Mouse (Mus musculus) MEL (cell line): ENCODE measurements at regions not wholly inside any gene's neighbourhood (a gene's known extent, or its start where the extent isn't known, plus 50 kb on each side); places are given as distances from the start of the nearest gene placed in this dataset.

Source experiments
- DNase-seq: peaks from one replicate; pipeline ENCODE4 v3.0.0; 2011; ENCODE audit warnings: low read depth, low spot score
- H3K27ac ChIP-seq: 2 replicates; pipeline ENCODE4 v1.5.1; 2012; ENCODE audit warnings: low read depth, mild to moderate bottlenecking, control low read depth, low read length, moderate library complexity; ENCODE audit not compliant: control insufficient read depth
- H3K27me3 ChIP-seq, 2 experiments: fragments of 150-350 bp in 1 of 2; sonication (generic) in 1 of 2; 2 replicates each; pipeline ENCODE4 v1.6.1; 2012; ENCODE audit warnings: low read length in 2 of 2, mild to moderate bottlenecking in 2 of 2, improper control_type of control experiment in 1 of 2, moderate library complexity in 1 of 2; ENCODE audit not compliant: insufficient read depth in 2 of 2, control insufficient read depth in 1 of 2
- H3K36me3 ChIP-seq, 2 experiments: 2 replicates each; pipeline ENCODE4 v1.6.1; 2012 to 2014; ENCODE audit warnings: low read length in 2 of 2, improper control_type of control experiment in 1 of 2, inconsistent platforms in 1 of 2, mild to moderate bottlenecking in 1 of 2; ENCODE audit not compliant: insufficient read depth in 2 of 2, control insufficient read depth in 1 of 2
- H3K4me1 ChIP-seq, 2 experiments: fragments of 150-350 bp in 1 of 2; sonication (generic) in 1 of 2; 2 replicates each; pipeline ENCODE4 v1.6.1; 2012; ENCODE audit warnings: low read length in 2 of 2, improper control_type of control experiment in 1 of 2, mild to moderate bottlenecking in 1 of 2; ENCODE audit not compliant: insufficient read depth in 2 of 2, control insufficient read depth in 1 of 2
- H3K4me3 ChIP-seq, 2 experiments: fragments of 150-350 bp in 1 of 2; sonication (generic) in 1 of 2; 2 replicates each; pipeline ENCODE4 v1.5.1; 2012; ENCODE audit warnings: low read depth in 2 of 2, low read length in 2 of 2, mild to moderate bottlenecking in 2 of 2, moderate library complexity in 2 of 2, control low read depth in 1 of 2, improper control_type of control experiment in 1 of 2; ENCODE audit not compliant: control insufficient read depth in 1 of 2, insufficient read depth in 1 of 2
- H3K79me2 ChIP-seq: 2 replicates; pipeline ENCODE4 v1.6.1; 2012; ENCODE audit warnings: mild to moderate bottlenecking, low read length, moderate library complexity; ENCODE audit not compliant: control insufficient read depth, poor library complexity, insufficient read depth
- H3K9ac ChIP-seq: 2 replicates; pipeline ENCODE4 v1.6.1; 2012; ENCODE audit warnings: low read depth, mild to moderate bottlenecking, control low read depth, low read length, moderate library complexity; ENCODE audit not compliant: control insufficient read depth, poor library complexity, severe bottlenecking
- H3K9me3 ChIP-seq: fragments of 150-350 bp; sonication (generic); replicated peaks from 2 replicates; pipeline ENCODE4 v1.6.1; 2012; ENCODE audit warnings: mild to moderate bottlenecking, low read length, improper control_type of control experiment, moderate library complexity; ENCODE audit not compliant: insufficient read depth
- BHLHE40 ChIP-seq: IDR thresholded peaks from 2 replicates; pipeline ENCODE4 v1.6.1; 2012; ENCODE audit warnings: low read depth, mild to moderate bottlenecking, inconsistent platforms, low read length, improper control_type of control experiment, borderline replicate concordance
- CHD1 ChIP-seq: IDR thresholded peaks from 2 replicates; pipeline ENCODE4 v1.6.1; 2012; ENCODE audit warnings: low read depth, mild to moderate bottlenecking, inconsistent platforms, low read length, improper control_type of control experiment
- CHD2 ChIP-seq: IDR thresholded peaks from 2 replicates; pipeline ENCODE4 v1.6.1; 2011; ENCODE audit warnings: low read length, improper control_type of control experiment
- CTCF ChIP-seq, 3 experiments: IDR thresholded peaks in 2 of 3; conservative IDR thresholded peaks in 1 of 3; 2 replicates each; pipeline ENCODE4 v1.5.1; 2011 to 2012; ENCODE audit warnings: low read length in 3 of 3, low read depth in 2 of 3, mild to moderate bottlenecking in 2 of 3, improper control_type of control experiment in 1 of 3, inconsistent platforms in 1 of 3, mixed read lengths in 1 of 3, moderate library complexity in 1 of 3; ENCODE audit not compliant: control insufficient read depth in 1 of 3, insufficient read depth in 1 of 3, poor library complexity in 1 of 3, severe bottlenecking in 1 of 3
- E2F4 ChIP-seq: IDR thresholded peaks from 2 replicates; pipeline ENCODE4 v1.6.1; 2011; ENCODE audit warnings: low read depth, low read length, improper control_type of control experiment, borderline replicate concordance
- ELF1 ChIP-seq: IDR thresholded peaks from 2 replicates; pipeline ENCODE4 v1.6.1; 2014; ENCODE audit warnings: low read depth, mild to moderate bottlenecking, inconsistent platforms, low read length, improper control_type of control experiment, moderate library complexity
- EP300 ChIP-seq, 2 experiments: IDR thresholded peaks; 2 replicates each; pipeline ENCODE4 v1.6.1; 2011; ENCODE audit warnings: improper control_type of control experiment in 2 of 2, low read length in 2 of 2, low read depth in 1 of 2, mild to moderate bottlenecking in 1 of 2
- ETS1 ChIP-seq: IDR thresholded peaks from 2 replicates; pipeline ENCODE4 v1.6.1; 2012; ENCODE audit warnings: low read depth, mild to moderate bottlenecking, inconsistent platforms, low read length, improper control_type of control experiment, moderate library complexity
- GABPA ChIP-seq: IDR thresholded peaks from 2 replicates; pipeline ENCODE4 v1.6.1; 2012; ENCODE audit warnings: low read depth, mild to moderate bottlenecking, inconsistent platforms, low read length, improper control_type of control experiment, moderate library complexity
- JUND ChIP-seq: IDR thresholded peaks from 2 replicates; pipeline ENCODE4 v1.6.1; 2011; ENCODE audit warnings: low read depth, mild to moderate bottlenecking, improper control_type of control experiment, low read length
- MAFK ChIP-seq: IDR thresholded peaks from 2 replicates; pipeline ENCODE4 v1.6.1; 2011; ENCODE audit warnings: low read depth, mild to moderate bottlenecking, low read length, improper control_type of control experiment, borderline replicate concordance
- MAX ChIP-seq: IDR thresholded peaks from 2 replicates; pipeline ENCODE4 v1.6.1; 2011; ENCODE audit warnings: low read length, improper control_type of control experiment
- MAZ ChIP-seq: IDR thresholded peaks from 2 replicates; pipeline ENCODE4 v1.6.1; 2012; ENCODE audit warnings: low read depth, mild to moderate bottlenecking, inconsistent platforms, low read length, improper control_type of control experiment
- MXI1 ChIP-seq: IDR thresholded peaks from 2 replicates; pipeline ENCODE4 v1.6.1; 2011; ENCODE audit warnings: mild to moderate bottlenecking, low read depth, low read length, improper control_type of control experiment
- NELFE ChIP-seq: IDR thresholded peaks from 2 replicates; pipeline ENCODE4 v1.6.1; 2011; ENCODE audit warnings: low read depth, low read length, improper control_type of control experiment
- POLR2A ChIP-seq, 2 experiments: IDR thresholded peaks; 2 replicates each; pipeline ENCODE4 v1.6.1; 2011 to 2012; ENCODE audit warnings: low read length in 2 of 2, mild to moderate bottlenecking in 2 of 2, control low read depth in 1 of 2, improper control_type of control experiment in 1 of 2, low read depth in 1 of 2, moderate library complexity in 1 of 2; ENCODE audit not compliant: control insufficient read depth in 1 of 2, insufficient read depth in 1 of 2, poor library complexity in 1 of 2
- POLR2AphosphoS2 ChIP-seq: IDR thresholded peaks from 2 replicates; pipeline ENCODE4 v1.6.1; 2011; ENCODE audit warnings: low read length, improper control_type of control experiment
- POLR2AphosphoS5 ChIP-seq: IDR thresholded peaks from 2 replicates; pipeline ENCODE4 v1.6.1; 2012; ENCODE audit warnings: low read depth, borderline replicate concordance, mild to moderate bottlenecking, inconsistent platforms, low read length, moderate library complexity, mixed read lengths
- RAD21 ChIP-seq: IDR thresholded peaks from 2 replicates; pipeline ENCODE4 v1.6.1; 2011; ENCODE audit warnings: mild to moderate bottlenecking, low read depth, low read length, improper control_type of control experiment
- SMC3 ChIP-seq: IDR thresholded peaks from 2 replicates; pipeline ENCODE4 v1.6.1; 2011; ENCODE audit warnings: low read depth, low read length, improper control_type of control experiment
- TAL1 ChIP-seq: IDR thresholded peaks from 2 replicates; pipeline ENCODE4 v1.6.1; 2012; ENCODE audit warnings: mild to moderate bottlenecking, inconsistent platforms, low read length, moderate library complexity, mixed read lengths
- TCF12 ChIP-seq: IDR thresholded peaks from 2 replicates; pipeline ENCODE4 v1.6.1; 2014; ENCODE audit warnings: low read depth, mild to moderate bottlenecking, inconsistent platforms, low read length, improper control_type of control experiment, moderate library complexity
- UBTF ChIP-seq: IDR thresholded peaks from 2 replicates; pipeline ENCODE4 v1.6.1; 2012; ENCODE audit warnings: low read depth, mild to moderate bottlenecking, inconsistent platforms, low read length, improper control_type of control experiment, moderate library complexity, borderline replicate concordance; ENCODE audit not compliant: insufficient read depth
- USF1 ChIP-seq: IDR thresholded peaks from 2 replicates; pipeline ENCODE4 v1.6.1; 2014; ENCODE audit warnings: low read depth, mild to moderate bottlenecking, inconsistent platforms, low read length, improper control_type of control experiment, moderate library complexity
- USF2 ChIP-seq, 2 experiments: IDR thresholded peaks; 2 replicates each; pipeline ENCODE4 v1.6.1; 2011 to 2012; ENCODE audit warnings: improper control_type of control experiment in 2 of 2, low read length in 2 of 2, borderline replicate concordance in 1 of 2, inconsistent platforms in 1 of 2, low read depth in 1 of 2, mild to moderate bottlenecking in 1 of 2; ENCODE audit not compliant: insufficient read depth in 1 of 2
- ZC3H11A ChIP-seq: IDR thresholded peaks from 2 replicates; pipeline ENCODE4 v1.6.1; 2012; ENCODE audit warnings: low read depth, mild to moderate bottlenecking, inconsistent platforms, low read length, improper control_type of control experiment

GRCm38 (mm10) chr8:26884350-26884749 is 92.8 kb upstream of the Zfp703 start:
- H3K4me3 ChIP-seq: no peak overlapping the region
- H3K27ac ChIP-seq: no peak overlapping the region
- no peaks in the 10 kb centered on the region for H3K9me3 ChIP-seq
- H3K79me2 ChIP-seq: no peaks in the 10 kb centered on the region
- H3K36me3 ChIP-seq: no peaks in the 10 kb centered on the region
- no peak for DNase-seq
- H3K9ac ChIP-seq: no peak overlapping the region
- H3K27me3 ChIP-seq: no peaks in the 10 kb centered on the region
- TF ChIP-seq NELFE (no peak), POLR2A (IDR thresholded peaks at IDR 0.05; ENCODE audit: control insufficient read depth in 1 of 2, insufficient read depth in 1 of 2, low read depth in 1 of 2, low read length in 2 of 2, poor library complexity in 1 of 2) (no peak), POLR2AphosphoS2 (no peak), E2F4 (no peak), CHD1 (no peak), ZC3H11A (no peak), BHLHE40 (no peak), UBTF (no peak), RAD21 (no peak), EP300 (IDR thresholded peaks at IDR 0.05; ENCODE audit: low read depth in 1 of 2, low read length in 2 of 2) (no peak), MAZ (no peak), USF2 (IDR thresholded peaks at IDR 0.05; ENCODE audit: borderline replicate concordance in 1 of 2, insufficient read depth in 1 of 2, low read depth in 1 of 2, low read length in 2 of 2) (no peak), CHD2 (no peak), MXI1 (no peak), ELF1 (no peak), ETS1 (no peak), TAL1 (no peak), POLR2AphosphoS5 (no peak), GABPA (no peak), USF1 (no peak)
- H3K4me1 ChIP-seq: no peaks in the 10 kb centered on the region

DNA sequence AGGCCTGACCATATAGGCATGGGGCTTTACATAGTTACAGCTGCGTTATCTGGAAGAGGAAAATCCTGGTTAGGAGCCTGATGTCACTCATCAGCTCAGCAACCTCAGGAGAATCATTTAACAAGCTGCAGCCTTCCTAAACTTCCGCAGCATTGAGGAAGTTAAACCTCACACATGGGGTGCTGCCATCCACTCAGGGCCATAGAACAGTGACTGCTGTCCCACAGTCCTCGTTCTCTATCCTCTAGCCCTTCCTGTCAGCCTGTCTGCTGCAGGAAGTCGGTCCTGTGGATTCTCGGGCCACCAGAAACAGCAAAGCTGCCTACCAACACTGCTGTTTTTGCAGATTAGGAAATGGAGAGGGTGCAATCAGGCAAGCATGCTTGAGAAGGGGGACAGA is 91.8 kb upstream of the Zfp703 start:
- Histone ChIP-seq H3K4me1 (no peaks in the 10 kb centered on the region), H3K9ac (no peak overlapping the region), H3K27ac (no peak overlapping the region), H3K27me3 (no peaks in the 10 kb centered on the region), H3K36me3 (no peaks in the 10 kb centered on the region), H3K9me3 (no peaks in the 10 kb centered on the region), H3K4me3 (no peak overlapping the region), H3K79me2 (no peaks in the 10 kb centered on the region)
- TF ChIP-seq NELFE (no peak), CHD2 (no peak), MAX (no peak), TAL1 (no peak), TCF12 (no peak), GABPA (no peak), USF2 (IDR thresholded peaks at IDR 0.05; ENCODE audit: borderline replicate concordance in 1 of 2, insufficient read depth in 1 of 2, low read depth in 1 of 2, low read length in 2 of 2) (no peak), MXI1 (no peak), RAD21 (no peak), CTCF (IDR thresholded peaks at IDR 0.05 in 2 of 3, conservative IDR thresholded peaks at IDR 0.05 in 1 of 3; ENCODE audit: control insufficient read depth in 1 of 3, insufficient read depth in 1 of 3, low read depth in 2 of 3, low read length in 3 of 3, poor library complexity in 1 of 3, severe bottlenecking in 1 of 3) (no peak), SMC3 (no peak), ELF1 (no peak), JUND (no peak), E2F4 (no peak), MAZ (no peak), MAFK (no peak)
- no peak for DNase-seq
